Mouse (Mus musculus) erythroid progenitor cell, adult 5-6 weeks (primary cell): ENCODE results near the gene Hras. TPM values are rescaled to one million over a fixed set of nuclear protein-coding genes. Genes with fewer than 3 reads are reported as not detected.

ENCODE experiments used
- ATAC-seq: replicated peaks from 2 replicates; pipeline ENCODE4 v1.8.0; 2016; ENCODE audit warnings: moderate number of reproducible peaks, mild to moderate bottlenecking, moderate TSS enrichment, inconsistent platforms; ENCODE audit not compliant: poor library complexity, low FRiP score, severe bottlenecking
- total RNA-seq, 2 experiments: library from RNA; stranded (forward) in 1 of 2; stranded (reverse) in 1 of 2; fragments of 150-400 nt in 1 of 2; fragments of 186-747, 209-891 nt in 1 of 2; gene quantifications; 2 replicates each; pipeline versions ENCODE4 v1.2.3 to v1.2.4; 2015 to 2017; ENCODE audit warnings: low replicate concordance in 2 of 2

The Hras gene
- total RNA-seq, 2 experiments from 2014 or later: 39.8 to 40.5 TPM

- ATAC-seq: peak; percentile 88
Observed at GRCm38 (mm10) chr7:141215101-141215879, 21.5 kb upstream of the Hras start, which contains the start of gene Rassf7. TSS of gene Rassf7 (plus strand) at chr7:141215860.

DNA sequence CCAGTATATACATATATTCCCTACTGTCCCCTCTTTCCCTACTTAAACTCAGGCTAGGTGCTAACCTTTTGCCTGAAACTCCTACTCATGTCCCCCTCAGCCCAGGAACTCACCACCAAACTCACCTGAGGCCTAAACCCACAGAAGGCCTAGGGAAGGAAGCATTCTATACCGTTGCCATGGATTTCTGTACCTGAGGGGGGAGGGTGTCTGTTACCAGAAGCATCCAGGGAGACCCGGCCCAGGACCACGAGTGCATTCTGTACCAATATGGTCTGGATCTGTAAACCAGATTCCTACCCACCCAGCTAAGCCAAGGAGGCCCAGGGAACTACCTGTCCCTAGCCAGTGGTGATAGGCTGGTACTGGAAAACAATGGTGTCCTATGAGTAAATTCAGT, 20.5 kb upstream of the Hras start:
- ATAC-seq: no peak

DNA sequence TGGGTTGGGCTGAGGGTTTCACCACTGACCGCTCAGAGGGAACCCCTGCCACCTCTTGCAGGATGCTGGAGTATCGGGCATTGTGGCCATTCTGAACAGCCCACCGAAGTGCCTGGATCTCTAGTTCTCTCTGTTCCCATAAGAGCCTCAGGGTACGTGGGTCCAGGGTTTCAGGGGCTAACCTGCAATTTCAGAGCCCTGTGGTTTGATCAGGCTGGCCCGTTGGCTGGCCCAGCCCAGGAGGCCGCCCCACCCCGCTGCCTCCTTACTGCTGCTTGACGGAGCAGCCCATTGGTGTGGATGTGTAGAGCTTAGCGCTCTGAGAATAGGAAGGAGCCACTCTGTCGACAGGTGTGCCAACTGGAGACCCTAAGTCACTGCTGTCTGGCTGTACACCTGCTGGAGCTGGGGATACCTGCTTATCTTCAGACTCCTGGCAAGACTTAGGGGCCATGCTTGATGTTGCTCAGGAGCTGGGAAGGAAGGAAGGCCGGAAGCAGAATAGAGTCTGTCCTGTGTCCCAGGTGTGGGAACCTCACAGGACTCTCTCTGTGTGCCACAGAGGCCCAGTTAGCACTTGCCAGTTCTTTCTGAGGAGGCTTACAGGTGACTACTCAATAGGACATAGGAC, 19.9 kb upstream of the Hras start, which contains the start of gene Lmntd2:
Gene Lmntd2 (minus strand): TSS at position 476 of the 631 bp plus-strand sequence.
- ATAC-seq: no peak

DNA sequence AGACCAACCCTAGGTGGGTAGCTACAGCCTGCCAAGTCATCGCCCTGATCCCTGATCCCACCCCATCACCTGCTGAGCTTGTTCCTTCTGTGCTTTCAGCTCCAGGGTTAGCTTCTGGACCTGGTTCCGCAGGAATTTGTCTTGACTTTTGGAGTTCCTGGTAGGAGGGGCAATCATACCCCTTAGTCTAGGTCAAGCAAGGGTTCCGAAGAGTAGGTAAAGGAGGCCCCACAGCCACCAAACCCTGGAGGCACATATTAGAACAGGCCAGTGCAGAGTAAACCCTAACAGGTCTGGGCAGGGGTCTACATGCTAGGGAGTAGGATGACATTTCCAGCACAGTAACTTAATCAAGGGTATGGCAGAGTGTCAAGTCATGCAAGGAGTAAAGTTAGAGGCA, 19.3 kb upstream of the Hras start:
- ATAC-seq: no peak

DNA sequence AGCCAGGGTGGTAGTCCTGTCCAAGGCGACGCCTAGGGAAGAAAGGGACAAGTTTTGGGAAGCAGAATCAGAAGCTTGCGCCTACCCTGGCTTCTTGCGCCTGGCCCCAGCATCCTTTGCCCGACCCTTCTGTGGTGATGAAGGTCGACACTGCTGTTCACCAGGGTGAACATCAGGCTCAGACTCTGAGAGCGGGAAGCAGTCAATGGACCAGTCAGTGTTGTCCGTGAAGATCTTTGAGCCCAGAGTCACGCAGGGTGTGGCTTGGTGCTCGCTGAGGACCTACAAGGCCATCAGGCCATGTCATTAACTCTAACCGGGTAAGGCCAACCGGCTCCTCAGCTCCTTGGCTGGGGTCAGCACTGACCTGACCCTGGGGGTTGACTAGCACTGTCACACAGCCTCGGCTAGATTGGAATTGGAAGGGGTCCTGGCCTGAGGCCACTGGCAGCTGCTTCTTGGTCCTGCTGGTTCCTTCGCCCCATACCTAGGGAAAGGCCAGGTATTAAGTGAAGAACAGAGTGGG, 16.9 kb upstream of the Hras start:
- no peak for ATAC-seq

GRCm38 (mm10) chr7:141210137-141210536, 16.3 kb upstream of the Hras start:
- ATAC-seq: no peak

DNA sequence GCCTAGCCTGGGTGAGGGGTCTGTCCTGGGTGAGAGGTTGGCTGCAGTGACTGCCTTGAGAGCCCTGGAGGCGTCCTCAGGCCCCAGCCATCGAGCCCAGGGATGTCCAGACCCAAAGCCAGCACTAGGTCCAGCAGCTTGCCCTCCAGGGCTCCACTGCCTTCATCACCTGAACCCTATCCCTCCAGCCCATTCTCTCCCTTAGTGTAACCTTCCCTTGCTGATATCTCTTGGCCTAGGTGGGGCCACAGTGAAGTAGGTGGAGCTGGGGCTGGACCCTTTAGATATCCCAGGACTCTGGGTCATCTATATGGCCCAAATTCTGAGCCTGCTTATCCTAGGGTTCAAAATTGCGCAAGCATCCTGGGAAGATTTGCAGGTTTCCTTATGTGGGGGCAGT, 15.7 kb upstream of the Hras start:
- ATAC-seq: peak; percentile 89

- ATAC-seq: no peak
Observed at GRCm38 (mm10) chr7:141206182-141206937, 12.6 kb upstream of the Hras start.

- no peak for ATAC-seq
Observed at GRCm38 (mm10) chr7:141205504-141205903, 11.7 kb upstream of the Hras start.

- no peak for ATAC-seq
Observed at GRCm38 (mm10) chr7:141204546-141204945, 10.7 kb upstream of the Hras start.

- no peak for ATAC-seq
Observed at GRCm38 (mm10) chr7:141198121-141198520, 4.3 kb upstream of the Hras start.

DNA sequence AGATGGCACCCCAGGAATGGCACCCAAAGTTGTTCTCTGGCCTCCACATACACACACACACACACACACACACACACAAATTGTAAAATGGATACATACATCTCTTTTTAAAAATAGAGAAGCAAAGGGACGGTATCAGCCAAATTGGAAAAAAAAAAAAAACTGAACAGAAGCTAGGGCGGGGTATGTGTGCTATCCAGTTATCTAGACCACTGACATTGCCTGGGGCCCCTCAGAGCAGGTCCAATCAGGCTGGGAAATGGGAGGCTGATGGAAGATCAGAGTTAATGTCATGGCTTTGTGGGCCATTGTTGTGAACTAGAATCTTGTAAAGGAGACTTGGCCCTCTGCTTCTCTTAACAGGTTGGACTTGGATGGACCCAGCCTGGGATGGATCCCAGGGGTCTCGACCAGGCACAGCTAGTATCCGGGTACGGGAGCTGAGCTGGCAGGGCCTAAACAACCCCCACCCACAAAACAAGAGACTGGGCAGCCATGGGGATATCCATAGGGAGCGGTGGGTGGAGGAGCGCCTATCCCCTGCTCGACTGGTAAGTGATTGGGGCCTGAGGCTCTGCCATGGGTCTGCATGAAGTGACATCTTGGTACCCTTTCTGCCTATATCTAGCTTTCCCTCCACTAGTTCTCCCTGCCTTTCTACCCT, 2.9 kb upstream of the Hras start:
- no peak for ATAC-seq

- ATAC-seq: no peak
Observed at GRCm38 (mm10) chr7:141195754-141196153, 1.9 kb upstream of the Hras start.

GRCm38 (mm10) chr7:141194830-141195229, 1.0 kb upstream of the Hras start:
- ATAC-seq: peak; percentile 62

DNA sequence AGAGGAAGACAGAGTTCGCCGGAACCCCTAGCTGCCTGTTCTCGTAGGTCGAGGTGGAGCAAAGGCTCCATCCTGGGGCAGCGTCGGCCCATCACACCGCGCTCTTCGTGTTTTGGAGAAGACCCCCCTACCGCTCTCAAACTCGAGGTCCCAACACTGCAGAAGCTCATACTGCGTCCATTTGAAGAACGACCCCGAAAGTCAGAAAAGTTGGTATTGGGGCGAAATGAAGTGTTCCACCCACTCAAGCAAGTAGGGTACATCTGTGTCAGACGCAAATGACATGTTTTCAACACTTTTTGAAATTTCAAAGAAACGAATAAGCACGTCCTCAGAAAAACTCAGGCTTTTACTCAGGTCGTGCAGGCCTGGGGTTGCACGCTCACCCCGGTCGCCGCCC, 604 bp upstream of the Hras start:
- ATAC-seq: no peak

- ATAC-seq: peak; percentile 21
Observed at GRCm38 (mm10) chr7:141193348-141193856, 403 bp downstream of the Hras start.

DNA sequence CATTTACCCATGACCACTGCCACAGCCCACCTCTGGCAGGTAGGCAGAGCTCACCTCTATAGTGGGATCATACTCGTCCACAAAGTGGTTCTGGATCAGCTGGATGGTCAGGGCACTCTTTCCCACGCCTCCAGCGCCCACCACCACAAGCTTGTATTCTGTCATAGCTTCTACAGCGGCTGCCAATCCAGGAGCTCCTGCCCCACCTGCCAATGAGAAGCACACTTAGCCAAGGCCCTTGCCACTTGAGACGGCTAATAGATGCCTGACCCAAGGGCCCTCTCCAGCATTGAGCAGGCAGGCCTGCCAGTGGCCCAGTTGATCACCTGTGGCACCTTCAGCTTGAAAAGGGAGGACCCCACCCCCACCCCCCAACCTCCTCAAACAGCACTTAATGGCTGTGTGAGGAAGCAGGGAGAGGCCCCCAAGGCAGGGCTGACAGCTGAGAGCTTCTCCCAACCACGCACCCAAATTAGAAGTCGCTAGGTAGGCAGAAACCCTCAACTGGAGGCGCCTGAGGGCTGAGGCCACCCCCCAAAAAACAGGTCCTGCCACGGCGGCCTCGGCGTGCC, 943 bp downstream of the Hras start:
- no peak for ATAC-seq

- ATAC-seq: no peak
Observed at GRCm38 (mm10) chr7:141191796-141192685, 1.8 kb downstream of the Hras start.
